Mouse (Mus musculus) forebrain, embryonic 12.5 days (tissue): ENCODE results near the gene Tead4. TPM values are rescaled to one million over a fixed set of nuclear protein-coding genes. Genes with fewer than 3 reads are reported as not detected.
"Not testable (repeated sequence)": the region's sequence is repeated elsewhere in the genome, so short reads cannot be mapped to it uniquely, and the experiment has no call there.

Source experiments
- ATAC-seq: fragments of 200-750 bp; cut with Nextera tagmentation; 2 replicates; pipeline ENCODE4 v1.8.0; 2017; ENCODE audit warnings: moderate TSS enrichment; ENCODE audit not compliant: low FRiP score
- H3K27ac ChIP-seq: fragments of 300-500 bp; sonication (generic); 2 replicates; pipeline ENCODE4 v1.5.1; 2016; ENCODE audit warnings: mild to moderate bottlenecking
- H3K27me3 ChIP-seq: fragments of 300-500 bp; sonication (generic); 2 replicates; pipeline ENCODE4 v1.6.1; 2016; ENCODE audit warnings: mild to moderate bottlenecking
- H3K36me3 ChIP-seq: fragments of 300-500 bp; sonication (generic); replicated peaks from 2 replicates; pipeline ENCODE4 v1.6.1; 2016; ENCODE audit warnings: mild to moderate bottlenecking
- H3K4me1 ChIP-seq: fragments of 300-500 bp; sonication (generic); 2 replicates; pipeline ENCODE4 v1.6.1; 2016
- H3K4me2 ChIP-seq: fragments of 300-500 bp; sonication (generic); 2 replicates; pipeline ENCODE4 v1.6.1; 2016; ENCODE audit warnings: mild to moderate bottlenecking, moderate library complexity
- H3K4me3 ChIP-seq: fragments of 300-500 bp; sonication (generic); replicated peaks from 2 replicates; pipeline ENCODE4 v1.5.1; 2016; ENCODE audit warnings: mild to moderate bottlenecking
- H3K9ac ChIP-seq: fragments of 300-500 bp; sonication (generic); 2 replicates; pipeline ENCODE4 v1.6.1; 2016; ENCODE audit warnings: mild to moderate bottlenecking
- H3K9me3 ChIP-seq: fragments of 300-500 bp; sonication (generic); 2 replicates; pipeline ENCODE4 v1.6.1; 2016
- WGBS: fragments of 180-500 bp; shearing (Covaris S2); methylation state at CpG from one replicate; pipeline ENCODE4 v1.1.7; 2016; 5-methylcytosine and 5-hydroxymethylcytosine counted together
- polyA plus RNA-seq: library from polyadenylated mRNA; unstranded; fragments of >200 nt; fragmentation: Nextera tagmentation; extraction: Ambion mirVana; gene quantifications from 2 replicates; pipeline ENCODE4 v1.2.1, GENCODE M21; 2016

The Tead4 gene
- polyA plus RNA-seq, 1 experiment from 2014 or later, result 0.88 TPM

DNA sequence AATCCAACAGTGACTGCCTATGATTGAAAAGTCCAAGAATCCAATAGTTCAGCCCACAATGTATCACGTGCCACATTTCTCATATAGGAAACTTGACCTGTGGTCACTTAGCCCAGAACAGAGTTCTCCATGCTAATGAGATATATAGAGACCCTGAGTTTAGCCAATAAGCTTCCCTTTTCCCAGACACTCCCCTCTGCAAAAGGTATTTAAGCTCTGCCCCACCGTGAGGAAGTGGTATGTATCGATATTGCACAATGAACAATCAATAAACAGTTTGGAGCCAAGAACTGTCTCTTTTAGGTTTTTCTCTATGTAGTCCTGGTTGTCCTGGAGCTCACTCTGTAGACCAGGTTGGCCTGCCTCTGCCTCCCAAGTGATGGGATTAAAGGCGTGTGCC is 4.2 kb upstream of the Tead4 start:
- 82% methylated on average over 4 of the region's 4 CpGs for WGBS
- no peak for ATAC-seq
- no peak overlapping the region for H3K9ac ChIP-seq

DNA sequence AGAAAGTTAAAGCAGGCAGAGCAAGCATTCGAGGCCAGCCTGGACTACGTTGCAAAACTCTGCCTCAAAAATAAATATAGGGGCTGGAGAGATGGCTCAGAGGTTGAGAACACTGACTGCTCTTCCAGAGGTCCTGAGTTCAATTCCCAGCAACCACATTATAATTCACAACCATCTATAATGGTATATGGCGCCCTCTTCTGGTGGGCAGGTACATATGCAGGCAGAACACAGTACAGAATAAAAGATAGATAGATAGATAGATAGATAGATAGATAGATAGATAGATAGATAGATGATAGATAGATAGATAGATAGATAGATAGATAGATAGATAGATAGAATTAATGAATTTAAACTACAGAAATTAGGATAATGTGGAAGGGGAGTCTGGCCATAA is 2.0 kb upstream of the Tead4 start:
- peaks cover 50% of the 10 kb centered on the region for H3K27me3 ChIP-seq

More for the DNA sequence above, 4.2 kb upstream of the Tead4 start:
- Histone ChIP-seq H3K9me3 (peaks cover 5% of the 10 kb centered on the region; the same call in 1 of the 2 replicates), H3K27ac (no peak overlapping the region), H3K4me3 (no peak overlapping the region), H3K27me3 (peaks cover 28% of the 10 kb centered on the region), H3K4me2 (no peak overlapping the region), H3K36me3 (no peaks in the 10 kb centered on the region), H3K4me1 (peaks cover 10% of the 10 kb centered on the region)

DNA sequence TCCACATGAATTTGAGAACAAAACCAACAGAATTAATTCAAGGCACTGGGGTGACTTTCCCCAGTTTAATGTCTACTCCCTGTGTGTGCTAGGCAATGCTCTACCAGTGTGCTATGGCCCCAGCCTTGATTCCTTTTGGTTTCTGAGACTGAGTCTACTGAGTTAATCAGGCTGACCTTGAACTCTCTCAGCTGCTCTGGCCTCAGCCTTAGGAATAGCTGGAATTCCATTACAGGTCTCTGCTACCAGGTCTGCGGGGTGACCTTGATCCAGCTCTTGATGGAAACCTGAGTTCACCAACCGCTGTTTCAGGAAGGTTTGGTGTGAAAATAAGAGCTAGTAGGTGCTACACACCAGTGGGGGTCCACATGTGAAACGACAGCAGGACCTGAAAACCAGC is 1.3 kb upstream of the Tead4 start:
- no peak overlapping the region for H3K4me3 ChIP-seq
- no peak for ATAC-seq
- H3K9ac ChIP-seq, result no peak overlapping the region
- peaks cover 56% of the 10 kb centered on the region for H3K27me3 ChIP-seq
- peaks cover 5% of the 10 kb centered on the region; the same call in 1 of the 2 replicates for H3K9me3 ChIP-seq
- 82% methylated on average over 3 of the region's 3 CpGs for WGBS
- no peak overlapping the region for H3K4me2 ChIP-seq
- H3K36me3 ChIP-seq, result no peaks in the 10 kb centered on the region
- no peak overlapping the region for H3K27ac ChIP-seq
- H3K4me1 ChIP-seq, result peaks cover 16% of the 10 kb centered on the region

More for the DNA sequence above, 2.0 kb upstream of the Tead4 start:
- not testable (repeated sequence) for H3K9me3 ChIP-seq, H3K9ac ChIP-seq, H3K36me3 ChIP-seq, H3K4me3 ChIP-seq, H3K27ac ChIP-seq, ATAC-seq, H3K4me2 ChIP-seq
- H3K4me1 ChIP-seq, result peaks cover 16% of the 10 kb centered on the region
- 71% methylated on average over 3 of the region's 3 CpGs for WGBS

DNA sequence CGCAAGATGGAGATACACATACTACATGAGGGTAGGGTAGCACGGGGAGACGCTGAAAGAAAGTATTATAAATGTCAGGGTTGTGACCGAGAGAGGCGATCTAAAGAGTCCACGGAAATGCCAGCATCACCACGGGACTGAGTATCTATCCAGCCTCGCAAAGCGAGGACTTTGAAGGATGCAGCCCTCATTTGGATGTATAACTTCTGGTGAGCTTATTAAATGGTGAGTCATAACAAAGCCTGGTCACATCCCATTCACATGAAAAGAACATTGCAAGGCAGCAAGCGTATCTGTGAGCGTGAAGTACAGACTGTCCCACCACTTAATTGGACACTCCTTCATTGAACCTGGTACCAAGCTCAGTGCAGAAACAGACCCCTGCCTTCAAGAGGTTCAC is 835 bp upstream of the Tead4 start:
- peaks cover 18% of the 10 kb centered on the region for H3K4me1 ChIP-seq
- no peak overlapping the region for H3K9ac ChIP-seq
- peaks cover 5% of the 10 kb centered on the region; the same call in 1 of the 2 replicates for H3K9me3 ChIP-seq
- H3K4me2 ChIP-seq, result no peak overlapping the region
- H3K36me3 ChIP-seq, result no peaks in the 10 kb centered on the region
- WGBS, result 41% methylated on average over 11 of the region's 11 CpGs
- H3K27me3 ChIP-seq, result peaks cover 60% of the 10 kb centered on the region
- ATAC-seq, result no peak
- 0 out of 2 replicates have a peak overlapping the region, but pooled peaks have one; percentile 61 for H3K4me3 ChIP-seq
- H3K27ac ChIP-seq, result no peak overlapping the region

DNA sequence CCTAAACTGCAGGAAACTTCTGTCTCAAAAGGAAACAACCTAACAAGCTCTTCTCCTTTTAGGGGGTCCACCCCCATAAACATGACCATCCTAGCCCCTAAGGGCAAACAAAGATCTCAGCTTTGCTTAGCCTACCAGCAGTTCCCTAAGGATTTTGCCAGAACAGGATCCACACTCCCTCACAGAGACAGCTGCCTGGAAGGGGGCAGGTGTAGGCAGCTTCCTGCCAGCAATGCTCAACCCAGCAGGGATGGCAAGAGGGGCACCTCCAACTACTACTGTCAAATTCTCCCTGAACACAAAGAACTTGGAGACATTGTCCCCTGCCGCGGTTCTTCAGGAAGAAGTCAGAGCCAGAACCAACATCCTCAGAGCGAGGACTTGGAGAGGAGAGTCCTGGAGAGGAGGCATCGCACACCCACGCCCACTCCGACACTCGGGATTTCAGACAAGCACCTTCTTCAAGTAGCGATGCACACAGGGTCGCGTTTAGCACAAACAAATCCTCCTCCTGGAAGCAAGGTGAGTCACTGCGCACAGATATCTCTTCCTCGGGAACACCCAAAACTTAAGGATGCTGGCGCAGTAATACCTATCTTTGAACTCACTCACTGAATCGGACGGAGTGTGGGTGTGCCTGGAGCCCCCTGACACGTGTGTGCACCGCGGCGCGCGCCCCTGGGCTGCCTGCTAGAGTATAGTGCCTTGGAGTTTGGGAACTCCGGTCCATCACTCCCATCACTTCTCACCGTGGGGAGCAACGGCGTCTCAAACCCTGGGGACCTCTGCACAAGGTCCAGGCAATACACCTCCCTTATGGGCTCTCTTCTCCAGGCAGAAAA is 1.1 kb downstream of the Tead4 start:
- Histone ChIP-seq H3K4me2 (peak overlapping the region; percentile 100), H3K9me3 (peaks cover 5% of the 10 kb centered on the region; the same call in 1 of the 2 replicates), H3K27ac (no peak overlapping the region), H3K9ac (peak overlapping the region; percentile 64), H3K27me3 (peaks cover 63% of the 10 kb centered on the region), H3K4me1 (peaks cover 20% of the 10 kb centered on the region), H3K36me3 (no peaks in the 10 kb centered on the region), H3K4me3 (peak overlapping the region; percentile 61)
- under 1% methylated on average over 25 of the region's 25 CpGs for WGBS
- no peak for ATAC-seq

DNA sequence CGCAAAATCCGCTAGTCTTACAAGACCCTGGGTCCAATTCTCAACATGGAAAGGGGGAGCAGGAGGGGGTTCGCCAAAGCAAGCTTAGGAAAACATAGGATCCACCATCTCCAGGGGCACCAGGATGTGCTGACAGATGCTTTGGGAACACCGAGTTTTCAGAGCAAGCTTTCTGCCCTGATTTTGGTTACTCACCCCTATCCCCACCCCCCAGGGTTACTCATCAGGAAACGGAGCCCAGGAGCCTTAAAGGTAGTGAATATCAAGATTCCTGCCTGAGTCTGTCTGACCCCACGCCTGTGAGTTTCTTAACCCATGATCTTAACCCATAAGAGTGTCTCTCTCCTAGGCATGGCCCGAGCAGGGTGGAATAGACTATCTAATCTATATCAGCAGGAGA is 2.4 kb downstream of the Tead4 start:
- H3K27me3 ChIP-seq, result peaks cover 63% of the 10 kb centered on the region
- no peak overlapping the region for H3K4me3 ChIP-seq
- peaks cover 20% of the 10 kb centered on the region for H3K4me1 ChIP-seq
- H3K27ac ChIP-seq, result no peak overlapping the region
- no peak for ATAC-seq
- H3K9ac ChIP-seq, result no peak overlapping the region
- no peak overlapping the region for H3K4me2 ChIP-seq
- H3K36me3 ChIP-seq, result no peaks in the 10 kb centered on the region
- peaks cover 5% of the 10 kb centered on the region; the same call in 1 of the 2 replicates for H3K9me3 ChIP-seq
- WGBS, result 42% methylated on average over 7 of the region's 7 CpGs

DNA sequence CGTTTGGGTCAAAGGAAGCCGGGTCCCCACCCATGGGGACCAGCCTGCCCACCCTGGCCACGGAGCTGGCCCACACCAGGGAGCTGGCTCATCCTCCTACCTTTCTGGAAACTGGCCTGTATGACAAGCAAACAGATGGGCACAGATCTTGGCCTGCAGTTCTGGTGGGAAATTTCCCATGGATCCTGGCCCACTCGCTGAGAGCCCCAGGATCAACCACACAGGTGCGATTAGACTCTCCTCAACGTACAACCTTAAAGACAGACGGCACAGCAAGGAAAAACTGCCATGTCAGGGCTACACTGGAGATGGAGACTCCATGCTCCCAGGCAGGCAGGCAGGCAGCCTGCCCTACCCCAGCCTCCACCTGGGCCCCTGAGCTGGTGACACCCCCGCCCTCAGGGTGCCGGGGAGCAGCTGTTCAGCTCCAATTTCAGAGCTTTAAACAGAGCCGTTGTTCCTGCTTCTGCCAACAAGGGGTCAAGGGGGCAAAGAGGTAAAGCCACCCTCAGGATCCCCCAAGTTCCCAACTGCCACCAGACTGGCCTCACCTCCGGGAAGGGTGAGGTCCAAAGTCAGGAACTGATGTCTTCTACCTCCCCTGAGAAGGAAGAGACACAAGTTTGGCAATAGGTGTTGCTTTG is 3.8 kb downstream of the Tead4 start:
- Histone ChIP-seq H3K36me3 (no peaks in the 10 kb centered on the region), H3K27me3 (peaks cover 56% of the 10 kb centered on the region), H3K4me2 (no peak overlapping the region), H3K27ac (no peak overlapping the region), H3K9ac (no peak overlapping the region), H3K9me3 (no peaks in the 10 kb centered on the region), H3K4me3 (no peak overlapping the region), H3K4me1 (peaks cover 20% of the 10 kb centered on the region)
- ATAC-seq, result no peak
- WGBS, result 48% methylated on average over 11 of the region's 11 CpGs

DNA sequence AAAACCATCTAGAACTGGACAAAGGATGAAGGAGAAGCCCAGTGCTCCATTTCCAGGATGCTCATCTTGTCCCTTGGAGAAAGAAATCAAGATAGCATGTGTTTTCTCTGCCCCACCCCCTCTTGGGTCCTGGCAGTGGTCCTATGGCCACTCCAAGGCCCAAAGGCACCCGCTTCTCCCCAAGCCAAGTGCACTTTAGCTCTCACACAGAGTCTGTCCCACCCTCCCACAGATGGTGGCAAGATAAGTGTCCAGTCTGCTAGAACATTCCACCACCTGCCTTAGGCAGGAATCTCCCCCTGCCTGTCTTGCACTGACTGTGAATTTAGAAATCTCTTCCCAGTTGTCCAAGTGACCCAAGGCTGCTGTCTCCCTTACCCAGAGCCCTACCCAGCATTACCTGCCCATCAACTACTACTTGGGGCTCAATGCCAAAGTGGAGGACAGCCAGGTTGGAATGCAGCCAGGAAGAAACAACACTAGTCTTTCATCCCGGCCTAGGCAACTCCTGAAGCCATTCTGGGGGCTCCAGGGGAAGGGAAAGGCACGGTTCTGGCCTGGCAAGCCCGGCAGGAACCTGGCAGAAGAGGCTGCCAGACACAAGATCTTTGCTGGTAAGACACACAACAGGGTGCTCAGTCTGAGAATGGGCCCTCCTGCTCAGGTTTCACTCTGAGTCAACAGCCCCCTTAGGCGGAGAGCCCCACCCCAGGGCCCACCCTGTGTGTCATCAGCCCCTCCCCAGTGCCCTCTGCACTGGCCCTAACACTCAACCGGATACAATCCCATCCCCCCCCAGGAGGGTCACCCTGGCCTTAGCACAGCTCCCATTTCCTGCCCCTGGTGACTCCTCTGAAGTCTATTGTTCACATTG is 4.5 kb downstream of the Tead4 start:
- WGBS, result 41% methylated on average over 6 of the region's 6 CpGs
- no peak for ATAC-seq
- Histone ChIP-seq H3K9me3 (no peaks in the 10 kb centered on the region), H3K4me1 (peaks cover 20% of the 10 kb centered on the region), H3K27ac (no peak overlapping the region), H3K36me3 (no peaks in the 10 kb centered on the region), H3K4me3 (no peak overlapping the region), H3K9ac (no peak overlapping the region), H3K27me3 (peaks cover 48% of the 10 kb centered on the region), H3K4me2 (no peak overlapping the region)

DNA sequence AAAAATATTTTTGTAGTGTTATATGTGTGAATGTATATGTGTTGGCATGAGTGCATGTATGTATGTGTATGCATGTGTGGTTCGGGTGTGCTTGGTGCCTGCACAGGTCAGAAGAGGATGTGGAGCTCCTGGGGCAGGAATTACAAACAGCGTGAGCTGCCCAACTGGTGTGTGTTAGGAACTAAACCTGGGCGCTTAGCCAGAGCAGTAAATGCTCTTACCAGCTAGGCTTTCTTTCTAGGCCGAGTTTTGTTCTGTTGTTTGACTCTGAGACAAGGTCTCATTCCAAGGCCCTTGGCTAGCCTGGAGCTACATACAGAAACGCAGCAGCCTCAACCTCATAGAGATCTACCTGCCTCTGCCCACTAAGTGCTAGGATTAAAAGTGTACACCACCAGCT is 9.3 kb downstream of the Tead4 start:
- 84% methylated on average over 5 of the region's 5 CpGs for WGBS
- Histone ChIP-seq H3K27ac (no peak overlapping the region), H3K27me3 (peaks cover 16% of the 10 kb centered on the region; the same call in 1 of the 2 replicates), H3K4me2 (no peak overlapping the region), H3K36me3 (no peaks in the 10 kb centered on the region), H3K4me3 (no peak overlapping the region), H3K9ac (no peak overlapping the region), H3K4me1 (peaks cover 2% of the 10 kb centered on the region), H3K9me3 (no peaks in the 10 kb centered on the region)
- no peak for ATAC-seq

DNA sequence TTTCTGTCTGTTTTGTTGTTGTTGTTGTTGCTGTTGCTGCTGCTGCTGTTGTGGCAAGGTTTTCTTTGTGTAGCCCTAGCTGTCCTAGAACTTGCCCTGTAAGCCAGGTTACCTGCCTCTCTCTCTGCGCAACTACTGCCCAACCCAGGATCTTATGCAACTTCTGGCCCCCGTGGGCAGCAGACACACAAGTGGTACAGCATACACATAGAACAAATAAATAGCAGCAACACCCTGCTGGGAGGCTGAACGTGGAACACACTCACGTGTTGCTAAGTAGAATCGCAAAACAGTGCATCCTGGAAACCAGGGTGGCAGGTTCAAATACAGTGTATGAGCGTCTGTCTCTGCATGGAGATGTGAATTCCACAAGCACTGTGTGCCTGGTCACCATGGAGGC is 11.9 kb downstream of the Tead4 start:
- Histone ChIP-seq H3K36me3 (no peaks in the 10 kb centered on the region), H3K27ac (no peak overlapping the region), H3K9ac (no peak overlapping the region), H3K27me3 (peaks cover 24% of the 10 kb centered on the region; the same call in 1 of the 2 replicates), H3K4me1 (peaks cover 10% of the 10 kb centered on the region), H3K9me3 (no peaks in the 10 kb centered on the region), H3K4me3 (no peak overlapping the region), H3K4me2 (no peak overlapping the region)
- WGBS, result 79% methylated on average over 6 of the region's 6 CpGs
- no peak for ATAC-seq

DNA sequence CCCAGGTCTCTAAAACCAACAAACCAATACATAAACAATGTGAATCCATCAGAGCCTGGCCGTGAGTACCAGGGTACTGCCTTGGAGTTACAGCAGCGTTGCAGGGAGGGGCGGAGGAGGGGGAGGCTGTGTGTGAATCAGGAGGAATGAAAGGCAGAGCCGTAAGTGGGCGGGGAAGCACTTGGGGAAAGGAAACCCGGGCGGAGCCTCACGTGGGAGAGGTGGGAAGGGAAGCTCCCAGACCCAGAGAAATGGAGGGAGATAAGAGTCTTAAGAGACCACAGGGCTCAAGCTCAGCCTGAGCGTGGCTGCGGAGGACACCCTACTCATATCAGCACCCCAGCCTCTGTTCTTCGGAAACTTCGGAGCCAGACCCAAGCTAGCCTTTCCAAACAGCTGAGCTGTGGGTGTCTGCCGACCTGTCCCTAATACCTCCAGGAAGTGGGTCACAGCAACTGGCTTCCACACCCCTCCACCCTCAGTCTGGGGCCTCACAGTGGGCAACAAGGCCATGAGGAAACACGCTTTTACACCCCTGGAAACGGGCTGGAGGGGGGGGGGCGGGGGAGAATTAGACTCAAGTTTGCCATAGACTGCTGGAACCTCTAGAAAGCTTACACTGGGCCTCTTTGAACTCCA is 14.7 kb downstream of the Tead4 start:
- H3K27me3 ChIP-seq, result peaks cover 30% of the 10 kb centered on the region; the same call in 1 of the 2 replicates
- H3K4me1 ChIP-seq, result peaks cover 26% of the 10 kb centered on the region
- peak overlapping the region; percentile 49 for H3K4me2 ChIP-seq
- ATAC-seq, result peak; percentile 62; the same call in 1 of the 2 replicates
- no peak overlapping the region; the same call in 1 of the 2 replicates for H3K9ac ChIP-seq
- 13% methylated on average over 16 of the region's 16 CpGs for WGBS
- no peak overlapping the region for H3K27ac ChIP-seq
- H3K9me3 ChIP-seq, result no peaks in the 10 kb centered on the region
- H3K4me3 ChIP-seq, result peak overlapping the region; percentile 22; the same call in 1 of the 2 replicates
- H3K36me3 ChIP-seq, result no peaks in the 10 kb centered on the region
